22 mouse cellular contexts compared by ENCODE assay signal in genomic region chr7:30920217-30920616, GRCm38 (mm10). TPM values are rescaled to one million over a fixed set of nuclear protein-coding genes. Genes with fewer than 3 reads are reported as not detected.
DNase-seq lines count a peak whose midpoint lies in the region; ATAC-seq and TF ChIP-seq lines count a peak whose summit lies in the region.
"Had no signal": no experiment of that assay in that cellular context is flagged by ENCODE, and none has a peak within 500 bp of the region (broad histone marks: within the 10 kb centered on the region; RNA-seq: fewer than 3 reads in every experiment).

No protein-coding gene starts in this region.

- no peak overlapping the region for H3K4me3 ChIP-seq in MEL (ENCODE audit: control insufficient read depth in 1 of 2, insufficient read depth in 1 of 2, low read depth in 2 of 2, low read length in 2 of 2)
- H3K4me3 ChIP-seq in midbrain, embryonic 14.5 days (replicated peaks; ENCODE audit: low read depth, low read length) = no peak overlapping the region
- H3K4me3 ChIP-seq: embryonic facial prominence, embryonic 13.5 days; neural tube, embryonic 15.5 days; stomach, embryonic 15.5 days had no signal

- no peaks in the 10 kb centered on the region for H3K79me2 ChIP-seq in MEL (ENCODE audit: control insufficient read depth, insufficient read depth, low read length, poor library complexity)

- H3K9ac ChIP-seq in MEL (ENCODE audit: control insufficient read depth, low read depth, low read length, poor library complexity, severe bottlenecking) = no peak overlapping the region
- H3K9ac ChIP-seq in midbrain, embryonic 14.5 days (replicated peaks; ENCODE audit: low read length) = no peak overlapping the region
- H3K9ac ChIP-seq: embryonic facial prominence, embryonic 13.5 days; neural tube, embryonic 15.5 days; stomach, embryonic 15.5 days had no signal

- no peaks in the 10 kb centered on the region for H3K9me3 ChIP-seq in MEL (replicated peaks; ENCODE audit: insufficient read depth, low read length)
- no peaks in the 10 kb centered on the region for H3K9me3 ChIP-seq in midbrain, embryonic 14.5 days (ENCODE audit: control insufficient read depth, low read length)
- H3K9me3 ChIP-seq: embryonic facial prominence, embryonic 13.5 days; neural tube, embryonic 15.5 days; stomach, embryonic 15.5 days had no signal

- TF ChIP-seq RAD21 in MEL (IDR thresholded peaks at IDR 0.05; ENCODE audit: low read depth, low read length) = no peak

- DNase-seq in retina, embryonic 14.5 days (ENCODE audit: low spot score) = peak; percentile 1
- no peak for DNase-seq in retina, postnatal 1 day
- peak; percentile 64 for DNase-seq in MEL (ENCODE audit: low read depth, low spot score)
- peak; percentile 49 to 51 for DNase-seq in natural killer cell, adult 2 months (ENCODE audit: low spot score in 2 of 2)
- DNase-seq in midbrain, embryonic 14.5 days = no peak
- no peak for DNase-seq in Muller cell, postnatal 12 days (ENCODE audit: inconsistent ontology term)
- DNase-seq: adrenal gland, postnatal 25 days; cerebellum, adult 9-11 months; kidney, adult 2 months; left cerebral cortex, postnatal 4 days; lung, postnatal 14 days had no signal

- ATAC-seq in granulocyte monocyte progenitor cell, adult 5-6 weeks (replicated peaks; ENCODE audit: poor library complexity, severe bottlenecking) = peak; percentile 60
- ATAC-seq in midbrain, embryonic 14.5 days (ENCODE audit: low FRiP score, low TSS enrichment) = no peak
- ATAC-seq in erythroid progenitor cell, adult 5-6 weeks (replicated peaks; ENCODE audit: low FRiP score, poor library complexity, severe bottlenecking) = no peak; the same call in 1 of the 2 replicates
- ATAC-seq: forebrain, embryonic 14.5 days; Patski had no signal

- TF ChIP-seq EP300 in MEL (IDR thresholded peaks at IDR 0.05; ENCODE audit: low read depth in 1 of 2, low read length in 2 of 2) = no peak

- H3K27ac ChIP-seq in MEL (ENCODE audit: control insufficient read depth, low read depth, low read length) = no peak overlapping the region
- no peak overlapping the region for H3K27ac ChIP-seq in midbrain, embryonic 14.5 days (replicated peaks; ENCODE audit: low read depth, low read length)
- H3K27ac ChIP-seq: embryonic facial prominence, embryonic 13.5 days; neural tube, embryonic 15.5 days; stomach, embryonic 15.5 days had no signal

- no peak for TF ChIP-seq POLR2A in MEL (IDR thresholded peaks at IDR 0.05; ENCODE audit: control insufficient read depth in 1 of 2, insufficient read depth in 1 of 2, low read depth in 1 of 2, low read length in 2 of 2, poor library complexity in 1 of 2)

- H3K36me3 ChIP-seq in MEL (ENCODE audit: control insufficient read depth in 1 of 2, insufficient read depth in 2 of 2, low read length in 2 of 2) = no peaks in the 10 kb centered on the region
- H3K36me3 ChIP-seq in midbrain, embryonic 14.5 days (ENCODE audit: control insufficient read depth, insufficient read depth, low read length) = no peaks in the 10 kb centered on the region
- H3K36me3 ChIP-seq: embryonic facial prominence, embryonic 13.5 days; neural tube, embryonic 15.5 days; stomach, embryonic 15.5 days had no signal

- WGBS in midbrain, embryonic 14.5 days = 78% methylated on average over 3 of the region's 3 CpGs

- no peak for TF ChIP-seq CTCF in MEL (IDR thresholded peaks at IDR 0.05 in 2 of 3, conservative IDR thresholded peaks at IDR 0.05 in 1 of 3; ENCODE audit: control insufficient read depth in 1 of 3, insufficient read depth in 1 of 3, low read depth in 2 of 3, low read length in 3 of 3, poor library complexity in 1 of 3, severe bottlenecking in 1 of 3)

- H3K4me1 ChIP-seq in MEL (ENCODE audit: control insufficient read depth in 1 of 2, insufficient read depth in 2 of 2, low read length in 2 of 2) = no peaks in the 10 kb centered on the region
- no peaks in the 10 kb centered on the region for H3K4me1 ChIP-seq in midbrain, embryonic 14.5 days (ENCODE audit: control insufficient read depth, insufficient read depth, low read length)
- H3K4me1 ChIP-seq: embryonic facial prominence, embryonic 13.5 days; neural tube, embryonic 15.5 days; stomach, embryonic 15.5 days had no signal

- peaks cover 7 to 8% of the 10 kb centered on the region in 2 experiments for H3K27me3 ChIP-seq in MEL (ENCODE audit: control insufficient read depth in 1 of 2, insufficient read depth in 2 of 2, low read length in 2 of 2)
- H3K27me3 ChIP-seq in midbrain, embryonic 14.5 days (ENCODE audit: control insufficient read depth, insufficient read depth, low read length) = no peaks in the 10 kb centered on the region
- H3K27me3 ChIP-seq: embryonic facial prominence, embryonic 13.5 days; neural tube, embryonic 15.5 days; stomach, embryonic 15.5 days had no signal

- H3K4me2 ChIP-seq in midbrain, embryonic 14.5 days (ENCODE audit: low read length) = no peak overlapping the region
- H3K4me2 ChIP-seq: embryonic facial prominence, embryonic 13.5 days; neural tube, embryonic 15.5 days; stomach, embryonic 15.5 days had no signal

TF ChIP-seq in MEL, 35 proteins besides CTCF, POLR2A, EP300 and RAD21 (continues in another document):
- no peak for TF ChIP-seq USF1 (IDR thresholded peaks at IDR 0.05; ENCODE audit: low read depth, low read length)
- no peak for TF ChIP-seq ZC3H11A (IDR thresholded peaks at IDR 0.05; ENCODE audit: low read depth, low read length)
- TF ChIP-seq CHD1 (IDR thresholded peaks at IDR 0.05; ENCODE audit: low read depth, low read length) = no peak
- TF ChIP-seq POLR2AphosphoS2 (IDR thresholded peaks at IDR 0.05; ENCODE audit: low read length) = no peak
- no peak for TF ChIP-seq ELF1 (IDR thresholded peaks at IDR 0.05; ENCODE audit: low read depth, low read length)
- TF ChIP-seq MAX (IDR thresholded peaks at IDR 0.05; ENCODE audit: low read length) = no peak
- no peak for TF ChIP-seq RCOR1 (IDR thresholded peaks at IDR 0.05; ENCODE audit: low read depth, low read length)
- no peak for TF ChIP-seq TCF12 (IDR thresholded peaks at IDR 0.05; ENCODE audit: low read depth, low read length)
- TF ChIP-seq USF2 (IDR thresholded peaks at IDR 0.05; ENCODE audit: borderline replicate concordance in 1 of 2, insufficient read depth in 1 of 2, low read depth in 1 of 2, low read length in 2 of 2) = no peak
- TF ChIP-seq MYC (IDR thresholded peaks at IDR 0.05; ENCODE audit: low read depth, low read length) = no peak
- TF ChIP-seq CHD2 (IDR thresholded peaks at IDR 0.05; ENCODE audit: low read length) = no peak

RNA-seq across cellular contexts. Expression of gene Hamp2, which starts 4.3 kb away (rescaled TPM):
- not detected in 2 replicates for total RNA-seq in MEL (2012; rRNA removed)
- not detected for polyA plus RNA-seq in MEL (2012; ENCODE audit: insufficient read depth in 1 of 2, insufficient read length in 2 of 2, low read depth in 1 of 2, low replicate concordance in 2 of 2, missing spikeins in 1 of 2)
- total RNA-seq in granulocyte monocyte progenitor cell, adult 5-6 weeks (2014; fragmentation: Nextera tagmentation) = not detected in 2 replicates
- not detected in 2 replicates for total RNA-seq in granulocyte monocyte progenitor cell, adult 5-6 weeks (2017)
- polyA plus RNA-seq in midbrain, embryonic 14.5 days (2014; fragmentation: Nextera tagmentation; extraction: Ambion mirVana) = not detected in 2 replicates
- not detected in 2 replicates for total RNA-seq in erythroid progenitor cell, adult 5-6 weeks (2015; ENCODE audit: low replicate concordance)
- total RNA-seq in erythroid progenitor cell, adult 5-6 weeks (2017; ENCODE audit: low replicate concordance) = not detected in 2 replicates
- total RNA-seq: gastrocnemius, postnatal 4 days; layer of hippocampus, postnatal 10 days; left cerebral cortex, postnatal 4 days; midbrain, postnatal 0 days had no signal
- polyA plus RNA-seq: forebrain, embryonic 14.5 days; heart, postnatal 0 days; kidney, adult 2 months; midbrain, postnatal 0 days; neural tube, embryonic 15.5 days; Patski; stomach, embryonic 15.5 days had no signal

RNA-seq across cellular contexts. Expression of gene Mag, which starts 5.5 kb away (rescaled TPM):
- total RNA-seq in MEL (2012; rRNA removed) = not detected in 2 replicates
- not detected for polyA plus RNA-seq in MEL (2012; ENCODE audit: insufficient read depth in 1 of 2, insufficient read length in 2 of 2, low read depth in 1 of 2, low replicate concordance in 2 of 2, missing spikeins in 1 of 2)
- 0.81 TPM in 1 of 2 replicates, not detected in the other for total RNA-seq in granulocyte monocyte progenitor cell, adult 5-6 weeks (2014; fragmentation: Nextera tagmentation)
- 0.46 TPM in 1 of 2 replicates, not detected in the other for total RNA-seq in granulocyte monocyte progenitor cell, adult 5-6 weeks (2017)
- polyA plus RNA-seq in midbrain, embryonic 14.5 days (2014; fragmentation: Nextera tagmentation; extraction: Ambion mirVana) = 1.8 and 2.8 TPM in 2 replicates
- not detected in 2 replicates for total RNA-seq in erythroid progenitor cell, adult 5-6 weeks (2015; ENCODE audit: low replicate concordance)
- not detected in 2 replicates for total RNA-seq in erythroid progenitor cell, adult 5-6 weeks (2017; ENCODE audit: low replicate concordance)
- polyA plus RNA-seq: Patski had no signal

RNA-seq across cellular contexts. Expression of gene Hamp, which starts 23.6 kb away (rescaled TPM):
- total RNA-seq in MEL (2012; rRNA removed) = not detected in 2 replicates
- not detected for polyA plus RNA-seq in MEL (2012; ENCODE audit: insufficient read depth in 1 of 2, insufficient read length in 2 of 2, low read depth in 1 of 2, low replicate concordance in 2 of 2, missing spikeins in 1 of 2)
- not detected in 2 replicates for total RNA-seq in granulocyte monocyte progenitor cell, adult 5-6 weeks (2014; fragmentation: Nextera tagmentation)
- total RNA-seq in granulocyte monocyte progenitor cell, adult 5-6 weeks (2017) = not detected in 2 replicates
- not detected in 2 replicates for polyA plus RNA-seq in midbrain, embryonic 14.5 days (2014; fragmentation: Nextera tagmentation; extraction: Ambion mirVana)
- not detected in 2 replicates for total RNA-seq in erythroid progenitor cell, adult 5-6 weeks (2015; ENCODE audit: low replicate concordance)
- total RNA-seq in erythroid progenitor cell, adult 5-6 weeks (2017; ENCODE audit: low replicate concordance) = not detected in 2 replicates
- total RNA-seq: layer of hippocampus, postnatal 10 days; left cerebral cortex, postnatal 4 days; midbrain, postnatal 0 days had no signal
- polyA plus RNA-seq: embryonic facial prominence, embryonic 13.5 days; forebrain, embryonic 14.5 days; kidney, adult 2 months; midbrain, postnatal 0 days; neural tube, embryonic 15.5 days; Patski had no signal

RNA-seq across cellular contexts. Expression of gene Usf2, which starts 36.4 kb away (rescaled TPM):
- total RNA-seq in MEL (2012; rRNA removed) = 34.4 and 43.0 TPM in 2 replicates
- 100 to 1,000 TPM in 1 of 2 experiments, not detected in 1; 144 TPM for polyA plus RNA-seq in MEL (2012; ENCODE audit: insufficient read depth in 1 of 2, insufficient read length in 2 of 2, low read depth in 1 of 2, low replicate concordance in 2 of 2, missing spikeins in 1 of 2)
- total RNA-seq in granulocyte monocyte progenitor cell, adult 5-6 weeks (2014; fragmentation: Nextera tagmentation) = 87.7 and 105 TPM in 2 replicates
- total RNA-seq in granulocyte monocyte progenitor cell, adult 5-6 weeks (2017) = 103 and 128 TPM in 2 replicates
- polyA plus RNA-seq in midbrain, embryonic 14.5 days (2014; fragmentation: Nextera tagmentation; extraction: Ambion mirVana) = 26.2 and 30.4 TPM in 2 replicates
- total RNA-seq in erythroid progenitor cell, adult 5-6 weeks (2015; ENCODE audit: low replicate concordance) = 75.9 and 78.6 TPM in 2 replicates
- total RNA-seq in erythroid progenitor cell, adult 5-6 weeks (2017; ENCODE audit: low replicate concordance) = 121 and 139 TPM in 2 replicates

RNA-seq across cellular contexts. Expression of gene Cd22, which starts 40.1 kb away (rescaled TPM):
- not detected in 2 replicates for total RNA-seq in MEL (2012; rRNA removed)
- polyA plus RNA-seq in MEL (2012; ENCODE audit: insufficient read depth in 1 of 2, insufficient read length in 2 of 2, low read depth in 1 of 2, low replicate concordance in 2 of 2, missing spikeins in 1 of 2) = under 1 TPM in 1 of 2 experiments, not detected in 1; 0.07 TPM
- total RNA-seq in granulocyte monocyte progenitor cell, adult 5-6 weeks (2014; fragmentation: Nextera tagmentation) = not detected in 2 replicates
- total RNA-seq in granulocyte monocyte progenitor cell, adult 5-6 weeks (2017) = not detected in 2 replicates
- not detected in 2 replicates for polyA plus RNA-seq in midbrain, embryonic 14.5 days (2014; fragmentation: Nextera tagmentation; extraction: Ambion mirVana)
- total RNA-seq in erythroid progenitor cell, adult 5-6 weeks (2015; ENCODE audit: low replicate concordance) = 2.9 and 3.6 TPM in 2 replicates
- 1.0 and 3.3 TPM in 2 replicates for total RNA-seq in erythroid progenitor cell, adult 5-6 weeks (2017; ENCODE audit: low replicate concordance)
- total RNA-seq: layer of hippocampus, postnatal 10 days had no signal
- polyA plus RNA-seq: embryonic facial prominence, embryonic 13.5 days; forebrain, embryonic 14.5 days; Patski had no signal

Comparison
In these comparisons a context has a peak if more than half of its experiments do, and no peak if none do; other contexts are left out.
1. DNase-seq: peak in retina, embryonic 14.5 days (single experiment), MEL (single experiment) and natural killer cell, adult 2 months (2 of 2); none in retina, postnatal 1 day (single experiment), midbrain, embryonic 14.5 days (single experiment) and Muller cell, postnatal 12 days (single experiment).